Comparison of ENCODE assay signal across 24 mouse cellular contexts in the genomic region with DNA sequence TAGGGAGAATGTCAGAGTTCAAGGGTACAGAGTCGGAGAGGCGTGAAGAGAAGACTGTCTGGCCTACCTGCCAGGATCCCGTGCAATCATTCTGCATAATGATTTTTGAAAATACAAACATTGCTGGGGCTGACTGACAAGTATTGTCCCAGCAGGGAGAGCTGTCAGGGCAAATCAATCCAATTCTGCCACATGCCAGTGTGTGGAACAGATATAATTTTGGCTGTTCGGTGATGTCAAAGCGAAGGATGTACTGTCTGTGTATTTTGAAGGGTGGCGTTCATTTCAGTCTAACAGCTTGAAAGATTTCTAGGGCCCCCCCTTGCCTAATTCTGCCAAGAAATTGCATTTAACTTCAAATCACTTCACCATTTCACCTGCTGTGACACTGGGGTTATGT.
DNase-seq lines count a peak whose midpoint lies in the region; ATAC-seq lines count a peak whose summit lies in the region.
"Had no signal": no experiment of that assay in that cellular context is flagged by ENCODE, and none has a peak within 500 bp of the region (broad histone marks: within the 10 kb centered on the region; RNA-seq: fewer than 3 reads in every experiment).

No protein-coding gene starts in this region.

- H3K4me3 ChIP-seq in midbrain, embryonic 14.5 days (replicated peaks; ENCODE audit: low read depth, low read length), result no peak overlapping the region
- H3K4me3 ChIP-seq: embryonic facial prominence, embryonic 12.5 days; erythroblast, embryonic 14.5 days; heart, adult 2 months; heart, embryonic 15.5 days; megakaryocyte, embryonic 14.5 days; myocyte; neural tube, embryonic 15.5 days; stomach, embryonic 15.5 days had no signal

- peak; percentile 13 for DNase-seq in heart, adult 11 months
- DNase-seq in heart, postnatal 4 days, result no peak
- peak; percentile 39 to 66 for DNase-seq in layer of hippocampus, postnatal 14 days (ENCODE audit: low spot score in 2 of 2)
- no peak for DNase-seq in layer of hippocampus, postnatal 25 days (ENCODE audit: extremely low spot score in 1 of 2, low spot score in 1 of 2)
- DNase-seq in midbrain, embryonic 14.5 days, result no peak
- no peak for DNase-seq in kidney, adult 9 months
- DNase-seq in adipocyte (ENCODE audit: low spot score), result no peak
- DNase-seq: adrenal gland, adult 2 months; cerebellum, adult 8-10 months; gastrocnemius, postnatal 14 days; heart, adult 2 months; lung, adult 18-20 months; lung, postnatal 14 days; thymus, adult 18-20 months; thymus, postnatal 4 days had no signal

- H3K36me3 ChIP-seq in midbrain, embryonic 14.5 days (ENCODE audit: control insufficient read depth, insufficient read depth, low read length), result no peaks in the 10 kb centered on the region
- H3K36me3 ChIP-seq: embryonic facial prominence, embryonic 12.5 days; heart, embryonic 15.5 days; neural tube, embryonic 15.5 days; stomach, embryonic 15.5 days had no signal

- H3K9ac ChIP-seq in midbrain, embryonic 14.5 days (replicated peaks; ENCODE audit: low read length), result no peak overlapping the region; the same call in 1 of the 2 replicates
- H3K9ac ChIP-seq: embryonic facial prominence, embryonic 12.5 days; heart, embryonic 15.5 days; neural tube, embryonic 15.5 days; stomach, embryonic 15.5 days had no signal

- ATAC-seq in midbrain, embryonic 14.5 days (ENCODE audit: low FRiP score, low TSS enrichment), result no peak
- ATAC-seq: intestine, postnatal 0 days had no signal

- H3K4me2 ChIP-seq in midbrain, embryonic 14.5 days (ENCODE audit: low read length), result no peak overlapping the region
- H3K4me2 ChIP-seq: embryonic facial prominence, embryonic 12.5 days; heart, embryonic 15.5 days; liver, embryonic 11.5 days; neural tube, embryonic 15.5 days; stomach, embryonic 15.5 days had no signal

- no peaks in the 10 kb centered on the region for H3K27me3 ChIP-seq in midbrain, embryonic 14.5 days (ENCODE audit: control insufficient read depth, insufficient read depth, low read length)
- H3K27me3 ChIP-seq: embryonic facial prominence, embryonic 12.5 days; heart, embryonic 15.5 days; megakaryocyte, embryonic 14.5 days; neural tube, embryonic 15.5 days; stomach, embryonic 15.5 days had no signal

- no peaks in the 10 kb centered on the region for H3K9me3 ChIP-seq in midbrain, embryonic 14.5 days (ENCODE audit: control insufficient read depth, low read length)
- H3K9me3 ChIP-seq: embryonic facial prominence, embryonic 12.5 days; heart, embryonic 15.5 days; neural tube, embryonic 15.5 days; stomach, embryonic 15.5 days had no signal

- peak overlapping the region; percentile 68 for H3K27ac ChIP-seq in midbrain, embryonic 14.5 days (replicated peaks; ENCODE audit: low read depth, low read length)
- H3K27ac ChIP-seq: embryonic facial prominence, embryonic 12.5 days; heart, adult 2 months; heart, embryonic 15.5 days; neural tube, embryonic 15.5 days; stomach, embryonic 15.5 days had no signal

- WGBS in midbrain, embryonic 14.5 days, result 71% methylated on average over 6 of the region's 6 CpGs

- H3K4me1 ChIP-seq in midbrain, embryonic 14.5 days (ENCODE audit: control insufficient read depth, insufficient read depth, low read length), result no peaks in the 10 kb centered on the region
- H3K4me1 ChIP-seq: embryonic facial prominence, embryonic 12.5 days; heart, embryonic 15.5 days; megakaryocyte, embryonic 14.5 days; neural tube, embryonic 15.5 days; stomach, embryonic 15.5 days had no signal

Comparison
In these comparisons a context has a peak if more than half of its experiments do, and no peak if none do; other contexts are left out.
1. DNase-seq: peak in heart, adult 11 months (single experiment) and layer of hippocampus, postnatal 14 days (2 of 2); none in heart, postnatal 4 days (single experiment), layer of hippocampus, postnatal 25 days (0 of 2), midbrain, embryonic 14.5 days (single experiment), kidney, adult 9 months (single experiment) and adipocyte (single experiment).